Mouse (Mus musculus): ENCODE data around the gene Skp2. TPM values are rescaled to one million over a fixed set of nuclear protein-coding genes. Genes with fewer than 3 reads are reported as not detected.
A peak's percentile ranks its signal among the peaks of the same experiment; 100 is the strongest.

Gene Skp2
- polyA plus RNA-seq, 1 experiment from 2014 or later = 16.5 TPM

DNA sequence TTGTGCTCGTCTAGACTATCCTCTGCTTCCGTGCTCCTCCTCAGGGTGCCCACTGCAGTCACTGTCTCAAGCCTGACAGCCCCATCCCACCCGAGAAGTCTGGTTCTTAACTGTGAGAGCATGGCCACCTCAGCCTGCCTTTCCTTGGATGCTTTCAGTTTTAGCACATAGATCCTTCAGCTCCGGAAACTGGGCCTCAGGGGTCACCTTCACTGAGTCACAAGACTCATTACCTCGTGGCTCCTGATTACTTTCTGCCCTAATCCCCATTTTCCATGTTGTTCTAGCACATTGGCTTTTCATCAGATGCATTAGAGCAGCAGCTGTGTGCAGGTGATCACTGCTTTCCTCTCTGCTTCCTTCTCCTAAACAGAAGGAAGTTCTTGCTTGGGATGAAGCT is 67.8 kb downstream of the Skp2 start:
- no peak for ATAC-seq (ENCODE audit: low read depth)
- H3K9ac ChIP-seq (ENCODE audit: low read depth, low read length) = no peak overlapping the region
- no peaks in the 10 kb centered on the region for H3K27me3 ChIP-seq (ENCODE audit: control insufficient read depth, insufficient read depth, low read depth, low read length)
- H3K27ac ChIP-seq (ENCODE audit: low read length) = peak overlapping the region; percentile 64
- H3K36me3 ChIP-seq (ENCODE audit: control insufficient read depth, insufficient read depth) = peaks cover 58% of the 10 kb centered on the region
- no peak overlapping the region for H3K4me3 ChIP-seq (ENCODE audit: low read depth, low read length)
- peaks cover 29% of the 10 kb centered on the region for H3K4me1 ChIP-seq (ENCODE audit: control insufficient read depth, low read depth, low read length)
- no peak overlapping the region for H3K4me2 ChIP-seq (ENCODE audit: low read depth, low read length)
- WGBS (ENCODE audit: insufficient replicate concordance) = 81% methylated on average over 5 of the region's 5 CpGs
- H3K9me3 ChIP-seq (replicated peaks; ENCODE audit: control insufficient read depth, low read length) = no peaks in the 10 kb centered on the region

DNA sequence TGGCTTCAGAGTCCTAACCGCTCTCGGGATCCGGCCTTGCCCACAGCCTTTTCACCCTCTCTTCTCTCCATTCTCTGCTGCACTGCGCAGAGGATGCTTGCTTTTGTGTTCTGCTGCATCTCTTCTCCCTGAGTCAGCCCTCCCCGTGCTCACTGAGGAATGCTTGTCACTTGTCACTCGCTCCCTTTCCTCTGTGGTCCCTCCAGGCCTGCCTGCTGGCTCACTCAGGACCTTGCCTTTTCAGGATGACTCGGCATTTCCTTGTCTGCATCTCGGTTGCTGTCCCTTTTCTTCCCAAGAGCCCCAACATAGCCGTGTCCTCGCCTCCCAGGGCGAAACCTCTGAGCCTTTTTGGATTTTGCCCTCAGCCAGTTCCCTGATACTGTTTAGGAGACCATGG is 68.4 kb downstream of the Skp2 start:
- peaks cover 57% of the 10 kb centered on the region for H3K36me3 ChIP-seq (ENCODE audit: control insufficient read depth, insufficient read depth)
- no peaks in the 10 kb centered on the region for H3K27me3 ChIP-seq (ENCODE audit: control insufficient read depth, insufficient read depth, low read depth, low read length)
- H3K4me2 ChIP-seq (ENCODE audit: low read depth, low read length) = no peak overlapping the region
- peak; percentile 81 for ATAC-seq (ENCODE audit: low read depth)
- H3K4me3 ChIP-seq (ENCODE audit: low read depth, low read length) = no peak overlapping the region
- WGBS (ENCODE audit: insufficient replicate concordance) = 55% methylated on average over 11 of the region's 11 CpGs
- H3K4me1 ChIP-seq (ENCODE audit: control insufficient read depth, low read depth, low read length) = peaks cover 32% of the 10 kb centered on the region
- H3K27ac ChIP-seq (ENCODE audit: low read length) = peak overlapping the region; percentile 64
- peak overlapping the region; percentile 42; the same call in 1 of the 2 replicates for H3K9ac ChIP-seq (ENCODE audit: low read depth, low read length)
- no peaks in the 10 kb centered on the region for H3K9me3 ChIP-seq (replicated peaks; ENCODE audit: control insufficient read depth, low read length)

DNA sequence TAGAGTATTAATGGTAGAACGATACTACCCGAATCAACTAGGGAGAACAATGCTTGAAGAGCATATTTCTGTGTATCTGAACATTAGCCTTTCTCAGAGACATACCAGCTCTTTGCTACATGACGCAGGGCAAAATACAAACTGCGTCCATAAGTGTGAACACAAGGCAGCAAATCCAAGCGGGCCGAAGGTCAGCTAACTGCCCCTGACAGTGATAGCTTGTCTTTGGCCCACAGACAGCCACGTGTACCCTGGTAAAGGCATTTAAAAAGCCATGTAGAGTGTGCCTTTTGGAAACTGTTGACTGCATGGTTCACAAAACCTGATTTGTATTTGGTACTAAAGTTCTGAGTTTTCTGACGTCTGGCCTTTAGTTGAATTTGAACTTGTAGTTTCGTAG is 72.5 kb downstream of the Skp2 start:
- peak overlapping the region; percentile 58; the same call in 1 of the 2 replicates for H3K27ac ChIP-seq (ENCODE audit: low read length)
- 80% methylated on average over 9 of the region's 9 CpGs for WGBS (ENCODE audit: insufficient replicate concordance)
- peaks cover 28% of the 10 kb centered on the region for H3K36me3 ChIP-seq (ENCODE audit: control insufficient read depth, insufficient read depth)
- ATAC-seq (ENCODE audit: low read depth) = no peak
- H3K9me3 ChIP-seq (replicated peaks; ENCODE audit: control insufficient read depth, low read length) = no peaks in the 10 kb centered on the region
- no peak overlapping the region for H3K4me3 ChIP-seq (ENCODE audit: low read depth, low read length)
- H3K4me1 ChIP-seq (ENCODE audit: control insufficient read depth, low read depth, low read length) = peaks cover 61% of the 10 kb centered on the region
- no peak overlapping the region for H3K9ac ChIP-seq (ENCODE audit: low read depth, low read length)
- no peak overlapping the region for H3K4me2 ChIP-seq (ENCODE audit: low read depth, low read length)
- no peaks in the 10 kb centered on the region for H3K27me3 ChIP-seq (ENCODE audit: control insufficient read depth, insufficient read depth, low read depth, low read length)

DNA sequence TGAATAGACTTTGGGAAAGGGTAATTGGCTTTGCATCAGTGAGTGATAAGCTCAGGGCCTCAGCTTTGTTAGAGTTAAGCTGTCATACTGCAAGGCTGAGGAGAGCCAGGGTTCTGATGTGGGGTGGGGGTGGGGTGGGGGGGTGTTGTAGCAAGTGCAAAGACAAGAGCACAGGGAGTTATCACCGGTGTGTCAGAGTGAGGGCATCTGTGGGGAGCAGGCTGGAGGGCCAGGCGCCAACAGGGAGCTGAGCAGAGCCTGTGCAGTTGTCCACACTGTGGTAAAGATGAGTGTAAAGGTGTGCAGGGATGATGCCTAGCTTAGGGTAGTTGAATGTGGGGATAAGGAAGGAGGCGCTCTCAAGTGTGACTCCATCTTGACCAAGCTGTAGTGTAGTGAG is 73.9 kb downstream of the Skp2 start:
- H3K9me3 ChIP-seq (replicated peaks; ENCODE audit: control insufficient read depth, low read length) = no peaks in the 10 kb centered on the region
- H3K4me1 ChIP-seq (ENCODE audit: control insufficient read depth, low read depth, low read length) = peaks cover 60% of the 10 kb centered on the region
- 32% methylated on average over 3 of the region's 3 CpGs for WGBS (ENCODE audit: insufficient replicate concordance)
- H3K27me3 ChIP-seq (ENCODE audit: control insufficient read depth, insufficient read depth, low read depth, low read length) = no peaks in the 10 kb centered on the region
- peak overlapping the region; percentile 25; the same call in 1 of the 2 replicates for H3K9ac ChIP-seq (ENCODE audit: low read depth, low read length)
- H3K27ac ChIP-seq (ENCODE audit: low read length) = peak overlapping the region; percentile 67
- no peak overlapping the region for H3K4me3 ChIP-seq (ENCODE audit: low read depth, low read length)
- H3K4me2 ChIP-seq (ENCODE audit: low read depth, low read length) = peak overlapping the region; percentile 72
- ATAC-seq (ENCODE audit: low read depth) = peak; percentile 4; the same call in 1 of the 2 replicates
- H3K36me3 ChIP-seq (ENCODE audit: control insufficient read depth, insufficient read depth) = peaks cover 19% of the 10 kb centered on the region

DNA sequence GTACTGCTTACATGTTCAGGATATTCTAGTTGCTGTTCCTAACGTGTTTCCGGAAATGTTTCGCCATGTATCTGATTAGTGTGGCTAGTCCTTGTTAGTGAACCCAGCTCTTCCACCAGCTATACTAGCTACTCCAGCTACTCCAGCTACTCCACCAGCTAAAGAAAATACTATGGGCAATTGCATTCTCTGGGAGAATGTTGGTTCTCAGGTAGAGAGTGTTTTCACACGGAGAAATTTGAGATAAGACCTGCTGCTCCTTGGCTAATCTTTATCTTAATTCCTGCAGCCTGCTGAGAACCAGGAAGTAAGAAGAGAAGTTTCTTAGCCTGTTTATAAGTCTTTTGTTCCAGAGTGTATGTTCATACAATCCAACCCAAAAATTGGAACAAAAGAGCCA is 75.0 kb downstream of the Skp2 start:
- peak overlapping the region; percentile 92 for H3K27ac ChIP-seq (ENCODE audit: low read length)
- peak overlapping the region; percentile 72 for H3K4me2 ChIP-seq (ENCODE audit: low read depth, low read length)
- peak overlapping the region; percentile 49 for H3K4me3 ChIP-seq (ENCODE audit: low read depth, low read length)
- H3K27me3 ChIP-seq (ENCODE audit: control insufficient read depth, insufficient read depth, low read depth, low read length) = no peaks in the 10 kb centered on the region
- peak overlapping the region; percentile 54 for H3K9ac ChIP-seq (ENCODE audit: low read depth, low read length)
- no peaks in the 10 kb centered on the region for H3K9me3 ChIP-seq (replicated peaks; ENCODE audit: control insufficient read depth, low read length)
- peaks cover 64% of the 10 kb centered on the region for H3K4me1 ChIP-seq (ENCODE audit: control insufficient read depth, low read depth, low read length)
- H3K36me3 ChIP-seq (ENCODE audit: control insufficient read depth, insufficient read depth) = peaks cover 11% of the 10 kb centered on the region
- ATAC-seq (ENCODE audit: low read depth) = peak; percentile 33
- 8% methylated on average over 4 of the region's 4 CpGs for WGBS (ENCODE audit: insufficient replicate concordance)

DNA sequence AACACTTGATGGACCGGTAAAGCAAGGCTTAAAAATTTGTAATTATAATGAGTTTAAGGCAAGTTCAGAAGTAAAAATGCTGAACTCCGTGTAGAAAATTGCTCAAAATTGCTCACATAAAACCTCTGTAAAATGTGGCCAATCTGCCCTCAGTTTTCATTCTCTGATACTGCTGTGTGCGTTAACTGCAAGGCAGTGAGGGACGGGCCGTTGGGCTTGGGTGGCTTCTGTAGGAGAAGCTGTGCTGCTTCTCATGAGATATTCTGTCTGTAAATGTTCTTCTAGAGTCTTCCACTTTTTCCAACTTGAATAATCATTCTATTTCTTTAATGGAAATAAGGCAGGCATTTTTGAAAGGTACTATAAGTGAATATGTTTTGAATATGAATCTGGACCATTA is 75.6 kb downstream of the Skp2 start:
- Histone ChIP-seq H3K4me3 (ENCODE audit: low read depth, low read length) (peak overlapping the region; percentile 54), H3K4me1 (ENCODE audit: control insufficient read depth, low read depth, low read length) (peaks cover 69% of the 10 kb centered on the region)

DNA sequence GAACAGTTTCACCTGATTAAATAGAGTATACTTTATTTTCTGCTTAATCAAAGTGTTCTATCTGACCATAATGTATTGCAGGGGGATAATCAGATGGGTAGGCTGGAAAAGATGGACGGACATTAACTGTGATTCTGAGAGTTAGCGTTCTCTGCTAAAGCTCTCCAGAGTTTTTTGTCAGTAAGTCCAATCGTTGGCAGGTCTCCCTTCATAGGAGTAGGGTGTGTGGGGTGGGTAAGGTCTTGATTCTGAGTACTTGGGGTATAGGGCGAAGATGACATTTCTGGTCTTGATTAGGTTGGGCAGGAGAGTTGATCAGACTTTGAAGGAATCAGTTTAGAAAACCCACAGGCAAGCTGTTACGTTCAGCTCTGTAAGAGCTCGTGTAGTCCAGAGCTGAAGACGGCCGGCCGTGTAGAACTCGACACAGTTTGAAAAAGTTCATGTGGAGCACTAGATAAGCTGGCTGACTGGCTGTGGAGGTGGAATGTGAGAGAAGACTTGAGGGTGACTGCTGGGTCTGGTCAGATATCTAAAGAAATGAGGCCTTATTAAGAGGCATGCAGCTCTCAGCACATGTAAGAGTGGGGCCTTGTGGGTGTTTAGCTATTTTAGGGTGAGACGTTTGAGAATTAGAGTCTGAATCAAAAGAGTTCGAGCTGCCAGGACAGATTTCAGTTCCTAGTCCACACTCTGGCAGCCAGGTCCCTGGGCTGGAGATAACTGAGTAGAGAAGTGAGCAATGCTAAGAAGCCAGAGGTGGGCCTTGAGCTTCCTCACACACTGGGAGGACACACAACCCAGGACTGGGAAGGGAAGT is 76.5 kb downstream of the Skp2 start:
- H3K9ac ChIP-seq (ENCODE audit: low read depth, low read length) = peak overlapping the region; percentile 71
- peaks cover 4% of the 10 kb centered on the region; the same call in 1 of the 2 replicates for H3K36me3 ChIP-seq (ENCODE audit: control insufficient read depth, insufficient read depth)
- 12% methylated on average over 12 of the region's 12 CpGs for WGBS (ENCODE audit: insufficient replicate concordance)
- peak overlapping the region; percentile 54 for H3K4me3 ChIP-seq (ENCODE audit: low read depth, low read length)
- H3K27me3 ChIP-seq (ENCODE audit: control insufficient read depth, insufficient read depth, low read depth, low read length) = no peaks in the 10 kb centered on the region
- no peaks in the 10 kb centered on the region for H3K9me3 ChIP-seq (replicated peaks; ENCODE audit: control insufficient read depth, low read length)
- ATAC-seq (ENCODE audit: low read depth) = peak; percentile 65
- peaks cover 71% of the 10 kb centered on the region for H3K4me1 ChIP-seq (ENCODE audit: control insufficient read depth, low read depth, low read length)
- H3K4me2 ChIP-seq (ENCODE audit: low read depth, low read length) = peak overlapping the region; percentile 72
- H3K27ac ChIP-seq (ENCODE audit: low read length) = peak overlapping the region; percentile 99

More for the DNA sequence above, 75.6 kb downstream of the Skp2 start:
- Histone ChIP-seq H3K9me3 (replicated peaks; ENCODE audit: control insufficient read depth, low read length) (no peaks in the 10 kb centered on the region), H3K27me3 (ENCODE audit: control insufficient read depth, insufficient read depth, low read depth, low read length) (no peaks in the 10 kb centered on the region), H3K4me2 (ENCODE audit: low read depth, low read length) (peak overlapping the region; percentile 72), H3K36me3 (ENCODE audit: control insufficient read depth, insufficient read depth) (peaks cover 8% of the 10 kb centered on the region; the same call in 1 of the 2 replicates), H3K9ac (ENCODE audit: low read depth, low read length) (peak overlapping the region; percentile 71), H3K27ac (ENCODE audit: low read length) (peak overlapping the region; percentile 99)
- ATAC-seq (ENCODE audit: low read depth) = no peak
- 19% methylated on average over 5 of the region's 5 CpGs for WGBS (ENCODE audit: insufficient replicate concordance)

DNA sequence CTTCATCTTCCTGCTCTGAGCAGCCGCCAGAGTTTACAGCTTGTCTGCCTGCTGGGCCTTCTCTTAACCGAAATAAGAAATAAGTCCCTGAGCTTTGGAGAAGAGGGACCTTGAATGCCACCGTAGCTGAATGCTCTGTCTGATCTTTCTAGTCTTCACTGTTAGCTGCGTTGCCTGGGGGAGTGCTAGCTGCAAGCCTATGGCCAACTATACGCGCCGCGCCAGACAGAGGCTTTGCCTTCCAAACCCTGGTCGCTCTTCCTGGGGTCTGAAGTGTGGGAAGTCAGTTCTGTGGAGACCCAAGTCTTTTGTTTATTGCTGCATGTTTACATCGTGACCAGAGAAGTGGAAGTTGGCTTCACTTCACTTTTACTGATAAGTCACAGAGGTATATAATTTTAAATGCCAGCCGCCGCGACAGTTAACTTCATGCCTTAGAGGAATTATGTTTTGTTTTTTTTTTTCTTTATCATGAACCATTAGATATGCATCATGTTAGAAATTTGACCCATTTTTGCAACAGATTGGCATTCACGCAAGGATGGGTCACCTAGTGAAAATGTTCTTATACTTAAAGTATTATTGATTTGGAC is 79.5 kb downstream of the Skp2 start:
- ATAC-seq (ENCODE audit: low read depth) = no peak
- Histone ChIP-seq H3K9ac (ENCODE audit: low read depth, low read length) (peak overlapping the region; percentile 75), H3K27ac (ENCODE audit: low read length) (peak overlapping the region; percentile 98), H3K36me3 (ENCODE audit: control insufficient read depth, insufficient read depth) (no peaks in the 10 kb centered on the region), H3K4me3 (ENCODE audit: low read depth, low read length) (peak overlapping the region; percentile 100), H3K9me3 (replicated peaks; ENCODE audit: control insufficient read depth, low read length) (no peaks in the 10 kb centered on the region), H3K27me3 (ENCODE audit: control insufficient read depth, insufficient read depth, low read depth, low read length) (no peaks in the 10 kb centered on the region), H3K4me1 (ENCODE audit: control insufficient read depth, low read depth, low read length) (peaks cover 54% of the 10 kb centered on the region), H3K4me2 (ENCODE audit: low read depth, low read length) (peak overlapping the region; percentile 89)
- 23% methylated on average over 14 of the region's 14 CpGs for WGBS (ENCODE audit: insufficient replicate concordance)

DNA sequence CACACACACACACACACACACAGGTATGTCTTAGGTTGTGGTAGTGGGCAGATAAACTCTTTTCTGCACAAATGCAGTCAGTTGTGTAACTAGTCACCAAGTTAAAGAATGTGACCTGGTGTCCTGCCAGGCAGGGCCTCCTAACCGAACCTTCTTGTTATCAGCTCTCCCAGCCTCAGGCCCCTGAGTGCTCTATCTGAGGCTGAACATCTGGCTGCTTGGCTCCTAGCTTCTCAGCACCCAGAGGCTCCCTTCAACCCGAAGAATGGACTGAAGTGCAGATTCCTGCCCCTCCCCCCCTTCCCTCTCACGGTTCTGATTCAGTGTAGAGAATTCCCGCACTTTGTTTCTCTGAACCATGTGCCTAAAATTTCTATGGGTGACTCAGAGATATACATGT is 80.6 kb downstream of the Skp2 start:
- H3K4me3 ChIP-seq (ENCODE audit: low read depth, low read length) = peak overlapping the region; percentile 100
- peak; percentile 73 for ATAC-seq (ENCODE audit: low read depth)

More for the DNA sequence above, 80.6 kb downstream of the Skp2 start:
- WGBS (ENCODE audit: insufficient replicate concordance) = 5% methylated on average over 4 of the region's 4 CpGs
- H3K9me3 ChIP-seq (replicated peaks; ENCODE audit: control insufficient read depth, low read length) = no peaks in the 10 kb centered on the region
- no peaks in the 10 kb centered on the region for H3K36me3 ChIP-seq (ENCODE audit: control insufficient read depth, insufficient read depth)
- peak overlapping the region; percentile 98 for H3K27ac ChIP-seq (ENCODE audit: low read length)
- H3K9ac ChIP-seq (ENCODE audit: low read depth, low read length) = peak overlapping the region; percentile 75
- H3K27me3 ChIP-seq (ENCODE audit: control insufficient read depth, insufficient read depth, low read depth, low read length) = no peaks in the 10 kb centered on the region
- peaks cover 53% of the 10 kb centered on the region for H3K4me1 ChIP-seq (ENCODE audit: control insufficient read depth, low read depth, low read length)
- peak overlapping the region; percentile 89 for H3K4me2 ChIP-seq (ENCODE audit: low read depth, low read length)
